ENCODE assay signal across 15 mouse cellular contexts in genomic region chr7:92624488-92624887, GRCm38 (mm10). TPM values are rescaled to one million over a fixed set of nuclear protein-coding genes. Genes with fewer than 3 reads are reported as not detected.
DNase-seq lines count a peak whose midpoint lies in the region; ATAC-seq and TF ChIP-seq lines count a peak whose summit lies in the region.
"Had no signal": no experiment of that assay in that cellular context is flagged by ENCODE, and none has a peak within 500 bp of the region (broad histone marks: within the 10 kb centered on the region; RNA-seq: fewer than 3 reads in every experiment).

No protein-coding gene starts in this region.

- no peak for ATAC-seq in heart, postnatal 0 days (ENCODE audit: insufficient read depth, low read depth)
- ATAC-seq in hematopoietic stem cell, adult 5-6 weeks (replicated peaks in 1 of 2; ENCODE audit: insufficient read depth in 1 of 2, low FRiP score in 2 of 2, low TSS enrichment in 1 of 2, low read depth in 1 of 2, poor library complexity in 2 of 2, severe bottlenecking in 2 of 2): peak; percentile 48 to 56; a peak in 1 of 4 replicates
- ATAC-seq: midbrain, embryonic 15.5 days had no signal

- H3K9me3 ChIP-seq in heart, postnatal 0 days (replicated peaks; ENCODE audit: control insufficient read depth, low read length): no peaks in the 10 kb centered on the region
- H3K9me3 ChIP-seq: embryonic facial prominence, embryonic 12.5 days; heart, embryonic 15.5 days; midbrain, embryonic 15.5 days had no signal

- H3K36me3 ChIP-seq in heart, postnatal 0 days (replicated peaks; ENCODE audit: control insufficient read depth, insufficient read depth, low read length): no peaks in the 10 kb centered on the region
- no peaks in the 10 kb centered on the region for H3K36me3 ChIP-seq in spleen, adult 2 months (ENCODE audit: control insufficient read depth, insufficient read depth, low read length)
- H3K36me3 ChIP-seq: embryonic facial prominence, embryonic 12.5 days; heart, embryonic 15.5 days had no signal

- H3K4me1 ChIP-seq in heart, postnatal 0 days (ENCODE audit: control insufficient read depth, insufficient read depth): no peaks in the 10 kb centered on the region
- H3K4me1 ChIP-seq in spleen, adult 2 months (ENCODE audit: control insufficient read depth, insufficient read depth, insufficient read length): no peaks in the 10 kb centered on the region
- H3K4me1 ChIP-seq: embryonic facial prominence, embryonic 12.5 days; heart, embryonic 15.5 days; midbrain, embryonic 15.5 days had no signal

- WGBS in heart, postnatal 0 days: 41% methylated on average over 2 of the region's 2 CpGs
- WGBS in spleen, adult 2 months: 33% methylated on average over 2 of the region's 2 CpGs

- no peak overlapping the region for H3K4me2 ChIP-seq in heart, postnatal 0 days (ENCODE audit: low read depth, low read length)
- H3K4me2 ChIP-seq: embryonic facial prominence, embryonic 12.5 days; heart, embryonic 15.5 days; midbrain, embryonic 15.5 days had no signal

- no peak for DNase-seq in heart, postnatal 0 days (ENCODE audit: low spot score)
- DNase-seq in heart, postnatal 4 days: no peak
- no peak for DNase-seq in spleen, adult 2 months (ENCODE audit: low read depth in 1 of 2, low spot score in 2 of 2)
- DNase-seq in spleen, postnatal 14 days (ENCODE audit: low spot score in 2 of 2): no peak
- peak; percentile 11 for DNase-seq in thymus, postnatal 25 days
- no peak for DNase-seq in frontal cortex, postnatal 36 days (ENCODE audit: low spot score in 2 of 2)
- DNase-seq in left cerebral cortex, adult 9 months (ENCODE audit: low spot score in 2 of 2): no peak
- DNase-seq: cerebellum, adult 9-11 months; lung, adult 18-20 months; right cerebral cortex, postnatal 4 days had no signal

- no peaks in the 10 kb centered on the region for H3K27me3 ChIP-seq in heart, postnatal 0 days (ENCODE audit: control insufficient read depth, insufficient read depth, low read length)
- no peaks in the 10 kb centered on the region for H3K27me3 ChIP-seq in spleen, adult 2 months (ENCODE audit: control insufficient read depth, insufficient read depth, low read length)
- H3K27me3 ChIP-seq: embryonic facial prominence, embryonic 12.5 days; heart, embryonic 15.5 days; midbrain, embryonic 15.5 days had no signal

- H3K9ac ChIP-seq in heart, postnatal 0 days (replicated peaks; ENCODE audit: low read depth, low read length): no peak overlapping the region
- H3K9ac ChIP-seq: embryonic facial prominence, embryonic 12.5 days; heart, embryonic 15.5 days; midbrain, embryonic 15.5 days had no signal

- H3K27ac ChIP-seq in heart, postnatal 0 days (ENCODE audit: low read depth): no peak overlapping the region
- H3K27ac ChIP-seq in spleen, adult 2 months (ENCODE audit: insufficient read depth, low read length): no peak overlapping the region
- H3K27ac ChIP-seq: embryonic facial prominence, embryonic 12.5 days; heart, embryonic 15.5 days; midbrain, embryonic 15.5 days had no signal

- peak; percentile 26; the same call in 1 of the 2 replicates for TF ChIP-seq CTCF in heart, postnatal 0 days (IDR thresholded peaks at IDR 0.05; ENCODE audit: low read depth)
- TF ChIP-seq CTCF in spleen, adult 2 months (IDR thresholded peaks at IDR 0.05; ENCODE audit: extremely low read depth, insufficient read depth, insufficient read length, insufficient replicate concordance): peak; percentile 13; the same call in 1 of the 2 replicates

- TF ChIP-seq EP300 in heart, postnatal 0 days (IDR thresholded peaks at IDR 0.05; ENCODE audit: low read depth): no peak

- no peak for TF ChIP-seq POLR2A in spleen, adult 2 months (IDR thresholded peaks at IDR 0.05; ENCODE audit: low read depth, low read length)

- no peak overlapping the region for H3K4me3 ChIP-seq in heart, postnatal 0 days (ENCODE audit: low read depth, low read length)
- H3K4me3 ChIP-seq in spleen, adult 2 months (ENCODE audit: extremely low read depth, insufficient read depth, insufficient read length): no peak overlapping the region
- H3K4me3 ChIP-seq: embryonic facial prominence, embryonic 12.5 days; heart, embryonic 15.5 days; midbrain, embryonic 15.5 days had no signal

RNA-seq across cellular contexts. Expression of gene Ankrd42, which starts 12.5 kb away (rescaled TPM):
- total RNA-seq in heart, postnatal 0 days (2014; rRNA removed; ENCODE audit: low replicate concordance): 1.5 and 2.6 TPM in 2 replicates
- 1.1 and 1.6 TPM in 2 replicates for polyA plus RNA-seq in heart, postnatal 0 days (2015; fragmentation: Nextera tagmentation; extraction: Ambion mirVana)
- 1 to 10 TPM; 2.0 to 2.3 TPM for total RNA-seq in heart, postnatal 4 days (2021)
- polyA plus RNA-seq in spleen, adult 2 months (2012; rRNA removed): 0.08 and 0.22 TPM in 2 replicates
- 1.1 and 2.6 TPM in 2 replicates for total RNA-seq in hematopoietic stem cell, adult 5-6 weeks (2017)
- total RNA-seq: neutrophil, adult 5-6 weeks had no signal

RNA-seq across cellular contexts. Expression of gene Pcf11, which starts 45.2 kb away (rescaled TPM):
- total RNA-seq in heart, postnatal 0 days (2014; rRNA removed; ENCODE audit: low replicate concordance): 10.6 and 26.2 TPM in 2 replicates
- polyA plus RNA-seq in heart, postnatal 0 days (2015; fragmentation: Nextera tagmentation; extraction: Ambion mirVana): 9.6 and 10.5 TPM in 2 replicates
- 10 to 100 TPM; 38.7 to 38.9 TPM for total RNA-seq in heart, postnatal 4 days (2021)
- 13.8 and 18.0 TPM in 2 replicates for polyA plus RNA-seq in spleen, adult 2 months (2012; rRNA removed)
- total RNA-seq in hematopoietic stem cell, adult 5-6 weeks (2017): 118 TPM in 2 replicates
